Mouse (Mus musculus): Measurements from ENCODE around the gene Sqstm1.

- no peak for TF ChIP-seq CTCF (IDR thresholded peaks at IDR 0.05; ENCODE audit: extremely low read depth, insufficient read length, insufficient replicate concordance, low read depth, low read length)
- no peak for TF ChIP-seq POLR2A (IDR thresholded peaks at IDR 0.05; ENCODE audit: low read depth, low read length)
Observed at GRCm38 (mm10) chr11:50256615-50257014, 46.0 kb upstream of the Sqstm1 start.
